Mouse (Mus musculus): ENCODE measurements around the gene Tppp3. TPM values are rescaled to one million over a fixed set of nuclear protein-coding genes. Genes with fewer than 3 reads are reported as not detected.

Tppp3 gene
- polyA plus RNA-seq, 1 experiment from 2014 or later, result 3.2 TPM

GRCm38 (mm10) chr8:105450977-105451376 lies 20.3 kb downstream of the Tppp3 start:
- 67% methylated on average over 1 of the region's 1 CpGs for WGBS
- Histone ChIP-seq H3K27me3 (replicated peaks; ENCODE audit: control insufficient read depth, insufficient read depth, low read length) (peaks cover 5% of the 10 kb centered on the region; the same call in 1 of the 2 replicates), H3K4me1 (replicated peaks; ENCODE audit: control insufficient read depth, insufficient read depth, low read length) (0 out of 2 replicates have a peak, but pooled peaks cover 8% of the 10 kb centered on the region), H3K4me2 (no peak overlapping the region), H3K9ac (ENCODE audit: low read depth, low read length) (no peak overlapping the region), H3K4me3 (ENCODE audit: low read depth, low read length) (no peak overlapping the region), H3K27ac (ENCODE audit: low read depth, low read length) (no peak overlapping the region), H3K36me3 (ENCODE audit: control insufficient read depth, insufficient read depth, low read length) (no peaks in the 10 kb centered on the region), H3K9me3 (ENCODE audit: control insufficient read depth, low read length) (no peaks in the 10 kb centered on the region)
- ATAC-seq (replicated peaks; ENCODE audit: low FRiP score), result no peak
- no peak for DNase-seq (ENCODE audit: low spot score)

DNA sequence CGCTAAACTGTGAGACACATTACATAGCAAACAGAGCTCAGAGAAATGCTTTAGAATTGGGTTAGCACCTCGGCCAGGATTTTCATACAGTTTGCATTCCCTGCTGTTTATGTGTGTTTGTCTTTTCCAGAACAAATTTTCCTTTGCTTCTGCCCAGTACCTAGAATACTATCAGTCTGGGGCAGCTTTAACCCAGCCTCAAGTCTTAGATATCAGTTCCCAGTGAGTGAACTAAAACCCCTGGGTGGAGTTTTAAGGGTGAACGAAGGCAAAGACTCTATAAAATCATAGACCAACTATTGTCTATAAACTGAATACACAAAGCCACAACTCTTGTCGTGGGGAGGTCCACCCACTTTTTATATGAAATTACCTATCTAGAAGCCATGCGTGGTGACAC lies 22.7 kb downstream of the Tppp3 start:
- no peak for DNase-seq (ENCODE audit: low spot score)
- peaks cover 15% of the 10 kb centered on the region for H3K4me1 ChIP-seq (replicated peaks; ENCODE audit: control insufficient read depth, insufficient read depth, low read length)
- peaks cover 5% of the 10 kb centered on the region; the same call in 1 of the 2 replicates for H3K27me3 ChIP-seq (replicated peaks; ENCODE audit: control insufficient read depth, insufficient read depth, low read length)
- H3K4me2 ChIP-seq, result peak overlapping the region; percentile 67
- peak overlapping the region; percentile 59 for H3K9ac ChIP-seq (ENCODE audit: low read depth, low read length)
- H3K4me3 ChIP-seq (ENCODE audit: low read depth, low read length), result peak overlapping the region; percentile 8; the same call in 1 of the 2 replicates
- 57% methylated on average over 5 of the region's 5 CpGs for WGBS
- H3K36me3 ChIP-seq (ENCODE audit: control insufficient read depth, insufficient read depth, low read length), result no peaks in the 10 kb centered on the region
- no peaks in the 10 kb centered on the region for H3K9me3 ChIP-seq (ENCODE audit: control insufficient read depth, low read length)
- H3K27ac ChIP-seq (ENCODE audit: low read depth, low read length), result peak overlapping the region; percentile 89
- ATAC-seq (replicated peaks; ENCODE audit: low FRiP score), result peak; percentile 91

DNA sequence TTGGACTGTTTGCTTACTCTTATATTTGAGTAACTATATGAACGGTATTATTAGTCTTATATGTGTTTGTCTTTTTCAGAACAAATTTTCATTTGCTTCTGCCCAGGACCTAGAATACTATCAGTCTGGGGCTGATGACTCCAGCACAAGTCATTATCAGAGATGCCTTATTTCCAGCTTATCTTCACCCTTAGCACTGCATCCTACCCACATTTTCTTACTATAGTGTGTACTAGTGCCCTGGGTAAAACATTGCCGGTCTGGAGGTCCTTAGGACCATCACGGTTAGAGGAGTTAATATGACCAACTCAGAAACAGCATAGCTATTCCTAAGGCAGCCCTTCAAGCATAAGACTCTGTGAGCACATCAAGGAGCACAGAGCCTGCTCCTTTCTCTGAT lies 23.1 kb downstream of the Tppp3 start:
- ATAC-seq (replicated peaks; ENCODE audit: low FRiP score) (peak; percentile 97), DNase-seq (ENCODE audit: low spot score) (no peak)
- Histone ChIP-seq H3K4me2 (peak overlapping the region; percentile 67), H3K9ac (ENCODE audit: low read depth, low read length) (peak overlapping the region; percentile 59), H3K27ac (ENCODE audit: low read depth, low read length) (peak overlapping the region; percentile 89), H3K4me3 (ENCODE audit: low read depth, low read length) (peak overlapping the region; percentile 8; the same call in 1 of the 2 replicates), H3K4me1 (replicated peaks; ENCODE audit: control insufficient read depth, insufficient read depth, low read length) (peaks cover 15% of the 10 kb centered on the region), H3K27me3 (replicated peaks; ENCODE audit: control insufficient read depth, insufficient read depth, low read length) (peaks cover 5% of the 10 kb centered on the region; the same call in 1 of the 2 replicates), H3K36me3 (ENCODE audit: control insufficient read depth, insufficient read depth, low read length) (no peaks in the 10 kb centered on the region), H3K9me3 (ENCODE audit: control insufficient read depth, low read length) (no peaks in the 10 kb centered on the region)
- 77% methylated on average over 3 of the region's 3 CpGs for WGBS

GRCm38 (mm10) chr8:105446127-105446552 lies 25.2 kb downstream of the Tppp3 start:
- H3K36me3 ChIP-seq (ENCODE audit: control insufficient read depth, insufficient read depth, low read length), result no peaks in the 10 kb centered on the region
- H3K27ac ChIP-seq (ENCODE audit: low read depth, low read length), result no peak overlapping the region
- H3K4me3 ChIP-seq (ENCODE audit: low read depth, low read length), result no peak overlapping the region
- no peak for DNase-seq (ENCODE audit: low spot score)
- ATAC-seq (replicated peaks; ENCODE audit: low FRiP score), result no peak
- H3K27me3 ChIP-seq (replicated peaks; ENCODE audit: control insufficient read depth, insufficient read depth, low read length), result no peaks in the 10 kb centered on the region; the same call in 1 of the 2 replicates
- no peak overlapping the region for H3K4me2 ChIP-seq
- no peak overlapping the region for H3K9ac ChIP-seq (ENCODE audit: low read depth, low read length)
- H3K4me1 ChIP-seq (replicated peaks; ENCODE audit: control insufficient read depth, insufficient read depth, low read length), result peaks cover 15% of the 10 kb centered on the region
- no peaks in the 10 kb centered on the region for H3K9me3 ChIP-seq (ENCODE audit: control insufficient read depth, low read length)
- 48% methylated on average over 4 of the region's 4 CpGs for WGBS

GRCm38 (mm10) chr8:105445296-105446126 lies 25.8 kb downstream of the Tppp3 start:
- Histone ChIP-seq H3K4me3 (ENCODE audit: low read depth, low read length) (no peak overlapping the region), H3K9ac (ENCODE audit: low read depth, low read length) (no peak overlapping the region), H3K9me3 (ENCODE audit: control insufficient read depth, low read length) (no peaks in the 10 kb centered on the region), H3K4me1 (replicated peaks; ENCODE audit: control insufficient read depth, insufficient read depth, low read length) (peaks cover 15% of the 10 kb centered on the region), H3K4me2 (no peak overlapping the region), H3K27ac (ENCODE audit: low read depth, low read length) (no peak overlapping the region), H3K36me3 (ENCODE audit: control insufficient read depth, insufficient read depth, low read length) (no peaks in the 10 kb centered on the region), H3K27me3 (replicated peaks; ENCODE audit: control insufficient read depth, insufficient read depth, low read length) (no peaks in the 10 kb centered on the region; the same call in 1 of the 2 replicates)
- 39% methylated on average over 11 of the region's 11 CpGs for WGBS
- DNase-seq (ENCODE audit: low spot score), result no peak
- no peak for ATAC-seq (replicated peaks; ENCODE audit: low FRiP score)

- DNase-seq (ENCODE audit: low spot score) (no peak), ATAC-seq (replicated peaks; ENCODE audit: low FRiP score) (no peak)
- no peaks in the 10 kb centered on the region for H3K9me3 ChIP-seq (ENCODE audit: control insufficient read depth, low read length)
- H3K36me3 ChIP-seq (ENCODE audit: control insufficient read depth, insufficient read depth, low read length), result no peaks in the 10 kb centered on the region
- H3K27me3 ChIP-seq (replicated peaks; ENCODE audit: control insufficient read depth, insufficient read depth, low read length), result no peaks in the 10 kb centered on the region; the same call in 1 of the 2 replicates
- no peak overlapping the region for H3K9ac ChIP-seq (ENCODE audit: low read depth, low read length)
- no peak overlapping the region for H3K4me2 ChIP-seq
- peaks cover 7% of the 10 kb centered on the region for H3K4me1 ChIP-seq (replicated peaks; ENCODE audit: control insufficient read depth, insufficient read depth, low read length)
- 91% methylated on average over 5 of the region's 5 CpGs for WGBS
- no peak overlapping the region for H3K27ac ChIP-seq (ENCODE audit: low read depth, low read length)
- H3K4me3 ChIP-seq (ENCODE audit: low read depth, low read length), result no peak overlapping the region
These were observed 28.7 kb downstream of the Tppp3 start for GRCm38 (mm10) chr8:105442661-105443060.

GRCm38 (mm10) chr8:105441433-105441832 lies 29.9 kb downstream of the Tppp3 start:
- Histone ChIP-seq H3K36me3 (ENCODE audit: control insufficient read depth, insufficient read depth, low read length) (no peaks in the 10 kb centered on the region), H3K9me3 (ENCODE audit: control insufficient read depth, low read length) (no peaks in the 10 kb centered on the region), H3K9ac (ENCODE audit: low read depth, low read length) (no peak overlapping the region), H3K27ac (ENCODE audit: low read depth, low read length) (no peak overlapping the region), H3K4me2 (no peak overlapping the region), H3K27me3 (replicated peaks; ENCODE audit: control insufficient read depth, insufficient read depth, low read length) (peaks cover 2% of the 10 kb centered on the region; the same call in 1 of the 2 replicates), H3K4me3 (ENCODE audit: low read depth, low read length) (no peak overlapping the region), H3K4me1 (replicated peaks; ENCODE audit: control insufficient read depth, insufficient read depth, low read length) (peaks cover 7% of the 10 kb centered on the region)
- 4% methylated on average over 6 of the region's 6 CpGs for WGBS
- ATAC-seq (replicated peaks; ENCODE audit: low FRiP score) (no peak), DNase-seq (ENCODE audit: low spot score) (peak; percentile 59)

- DNase-seq (ENCODE audit: low spot score) (peak; percentile 46), ATAC-seq (replicated peaks; ENCODE audit: low FRiP score) (no peak)
- H3K36me3 ChIP-seq (ENCODE audit: control insufficient read depth, insufficient read depth, low read length), result no peaks in the 10 kb centered on the region
These were observed 32.5 kb downstream of the Tppp3 start for GRCm38 (mm10) chr8:105438865-105439264.

More at GRCm38 (mm10) chr8:105438865-105439264, 32.5 kb downstream of the Tppp3 start:
- Histone ChIP-seq H3K27ac (ENCODE audit: low read depth, low read length) (no peak overlapping the region), H3K4me3 (ENCODE audit: low read depth, low read length) (no peak overlapping the region), H3K4me1 (replicated peaks; ENCODE audit: control insufficient read depth, insufficient read depth, low read length) (no peaks in the 10 kb centered on the region), H3K4me2 (no peak overlapping the region), H3K9ac (ENCODE audit: low read depth, low read length) (no peak overlapping the region), H3K27me3 (replicated peaks; ENCODE audit: control insufficient read depth, insufficient read depth, low read length) (peaks cover 11% of the 10 kb centered on the region), H3K9me3 (ENCODE audit: control insufficient read depth, low read length) (no peaks in the 10 kb centered on the region)
- WGBS, result 39% methylated on average over 4 of the region's 5 CpGs

Data from liver, embryonic 11.5 days (tissue).